Mouse (Mus musculus) liver, postnatal 0 days (tissue): ENCODE results near the gene Apba2.

Source experiments
- CTCF ChIP-seq: sonication (generic); IDR thresholded peaks from 2 replicates; pipeline ENCODE4 v1.5.1; 2016; ENCODE audit warnings: antibody characterized with exemption, low read depth
- EP300 ChIP-seq: IDR thresholded peaks from 2 replicates; pipeline ENCODE4 v1.6.1; 2016; ENCODE audit warnings: antibody characterized with exemption, low read depth, mild to moderate bottlenecking

DNA sequence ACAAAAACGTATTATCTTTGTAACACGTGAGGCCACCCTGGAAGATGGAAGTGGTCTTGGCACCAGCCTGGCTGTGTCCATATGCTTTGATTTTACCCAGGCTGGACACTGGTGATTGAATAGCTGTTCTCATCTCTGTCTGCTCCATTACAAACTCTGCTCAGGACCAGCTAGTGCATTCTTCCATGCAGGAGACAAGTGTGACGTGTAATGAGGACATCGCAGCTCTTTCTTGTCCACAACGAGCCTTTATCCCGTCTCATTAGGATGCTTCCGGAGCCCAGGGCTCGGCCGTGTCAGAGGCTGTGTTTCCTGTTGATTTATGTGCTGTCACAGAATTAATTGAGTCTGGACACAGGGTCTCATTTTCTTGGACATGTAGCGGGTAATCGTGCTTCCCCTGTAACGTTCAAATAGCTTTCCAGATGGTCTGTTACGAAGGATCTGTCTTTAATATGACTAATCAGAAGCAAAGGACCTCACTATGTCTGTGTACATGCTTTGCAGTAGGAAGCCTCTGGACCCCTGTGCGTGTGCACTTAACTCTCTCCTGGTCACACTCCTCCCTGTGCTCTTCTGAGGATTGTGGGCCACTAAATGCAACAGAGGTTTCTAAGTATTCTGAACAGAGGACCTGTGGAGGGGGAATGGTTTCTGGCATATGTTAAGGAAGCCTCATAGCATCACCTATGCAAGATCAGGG lies 186.8 kb downstream of the Apba2 start:
- TF ChIP-seq CTCF (no peak), EP300 (no peak)
